Mouse (Mus musculus): ENCODE results near the gene Ap1b1. TPM values are rescaled to one million over a fixed set of nuclear protein-coding genes. Genes with fewer than 3 reads are reported as not detected.

The Ap1b1 gene
- total and polyA plus RNA-seq, 3 experiments, result 38.6 to 57.8 (median 44.2) TPM

GRCm38 (mm10) chr11:4973871-4974256, 12.8 kb upstream of the Ap1b1 start:
- no peak for DNase-seq (ENCODE audit: extremely low read depth)
- Histone ChIP-seq H3K27me3 (replicated peaks) (no peaks in the 10 kb centered on the region), H3K4me1 (ENCODE audit: control insufficient read depth in 1 of 2, insufficient read depth in 2 of 2) (peaks cover 0 to 28% of the 10 kb centered on the region in 2 experiments; a peak in 2 of 4 replicates), H3K27ac (ENCODE audit: insufficient read depth, low read depth) (no peak overlapping the region), H3K9ac (ENCODE audit: insufficient read depth, low read depth) (no peak overlapping the region), H3K79me2 (replicated peaks; ENCODE audit: control insufficient read depth, extremely low read depth, insufficient read depth, poor library complexity, severe bottlenecking) (no peaks in the 10 kb centered on the region), H3K4me2 (ENCODE audit: insufficient read depth, low read depth, poor library complexity, severe bottlenecking) (no peak overlapping the region), H3K36me3 (replicated peaks in 1 of 2; ENCODE audit: control insufficient read depth in 1 of 2, insufficient read depth in 1 of 2, low read length in 1 of 2) (no peaks in the 10 kb centered on the region), H3K4me3 (replicated peaks in 1 of 3; ENCODE audit: low read depth in 2 of 3, low read length in 2 of 3, poor library complexity in 1 of 3) (no peak overlapping the region), H3K9me3 (replicated peaks; ENCODE audit: low read length) (peaks cover 4% of the 10 kb centered on the region)
- in situ Hi-C loops (cut with MboI; ENCODE audit: low pct_ligation_motif_present, low pct_unique_long_range_greater_than_20kb, low sequenced_read_pairs) (no loop called here), dilution Hi-C loops (cut with MboI; ENCODE audit: extremely low pct_ligation_motif_present, extremely low pct_unique_long_range_greater_than_20kb, low sequenced_read_pairs) (no loop called here)
- no peak for TF ChIP-seq TBP (conservative IDR thresholded peaks at IDR 0.05; ENCODE audit: low read depth, low read length)

GRCm38 (mm10) chr11:4974376-4975122, 12.1 kb upstream of the Ap1b1 start:
- H3K4me3 ChIP-seq (replicated peaks in 1 of 3; ENCODE audit: low read depth in 2 of 3, low read length in 2 of 3, poor library complexity in 1 of 3), result no peak overlapping the region
- DNase-seq (ENCODE audit: extremely low read depth), result no peak
- in situ Hi-C loops (cut with MboI; ENCODE audit: low pct_ligation_motif_present, low pct_unique_long_range_greater_than_20kb, low sequenced_read_pairs) (loop anchor here (5.0 kb wide), 1 partner anchor 57 kb away; no protein-coding TSS in a partner anchor), dilution Hi-C loops (cut with MboI; ENCODE audit: extremely low pct_ligation_motif_present, extremely low pct_unique_long_range_greater_than_20kb, low sequenced_read_pairs) (no loop called here)
- no peak overlapping the region for H3K9ac ChIP-seq (ENCODE audit: insufficient read depth, low read depth)
- no peaks in the 10 kb centered on the region for H3K79me2 ChIP-seq (replicated peaks; ENCODE audit: control insufficient read depth, extremely low read depth, insufficient read depth, poor library complexity, severe bottlenecking)
- H3K36me3 ChIP-seq (replicated peaks in 1 of 2; ENCODE audit: control insufficient read depth in 1 of 2, insufficient read depth in 1 of 2, low read length in 1 of 2), result no peaks in the 10 kb centered on the region
- H3K27ac ChIP-seq (ENCODE audit: insufficient read depth, low read depth), result no peak overlapping the region
- no peak overlapping the region for H3K4me2 ChIP-seq (ENCODE audit: insufficient read depth, low read depth, poor library complexity, severe bottlenecking)
- H3K4me1 ChIP-seq (ENCODE audit: control insufficient read depth in 1 of 2, insufficient read depth in 2 of 2), result peaks cover 0 to 28% of the 10 kb centered on the region in 2 experiments; a peak in 2 of 4 replicates
- TF ChIP-seq ETS1 (conservative IDR thresholded peaks at IDR 0.05; ENCODE audit: low read depth, low read length) (no peak), MAX (IDR thresholded peaks at IDR 0.05; ENCODE audit: low read length) (no peak)
- H3K9me3 ChIP-seq (replicated peaks; ENCODE audit: low read length), result peaks cover 4% of the 10 kb centered on the region
- no peaks in the 10 kb centered on the region for H3K27me3 ChIP-seq (replicated peaks)

DNA sequence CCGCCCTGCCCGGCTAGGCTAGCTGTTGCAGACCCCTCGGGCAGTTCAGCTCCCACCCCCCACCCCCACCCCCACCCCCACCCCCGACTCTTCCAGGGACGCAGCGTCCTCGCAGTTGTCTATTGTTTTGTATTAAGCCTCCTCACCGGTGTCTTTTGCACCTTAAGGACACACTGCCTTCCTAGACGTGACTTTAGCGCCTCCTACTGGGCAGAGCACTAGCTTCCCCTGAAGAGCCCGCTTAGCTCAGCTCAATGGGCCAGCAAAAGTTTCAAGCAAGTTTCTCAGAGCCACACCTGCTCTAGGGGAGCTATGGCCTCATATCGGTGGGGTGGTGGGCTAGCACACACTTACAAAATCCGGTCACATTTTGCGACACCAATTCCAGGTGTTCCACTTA, 11.0 kb upstream of the Ap1b1 start:
- in situ Hi-C loops (cut with MboI; ENCODE audit: low pct_ligation_motif_present, low pct_unique_long_range_greater_than_20kb, low sequenced_read_pairs) (loop anchor here (5.0 kb wide), 1 partner anchor 58 kb away; no protein-coding TSS in a partner anchor), dilution Hi-C loops (cut with MboI; ENCODE audit: extremely low pct_ligation_motif_present, extremely low pct_unique_long_range_greater_than_20kb, low sequenced_read_pairs) (no loop called here)
- Histone ChIP-seq H3K27ac (ENCODE audit: insufficient read depth, low read depth) (no peak overlapping the region), H3K36me3 (replicated peaks in 1 of 2; ENCODE audit: control insufficient read depth in 1 of 2, insufficient read depth in 1 of 2, low read length in 1 of 2) (no peaks in the 10 kb centered on the region), H3K79me2 (replicated peaks; ENCODE audit: control insufficient read depth, extremely low read depth, insufficient read depth, poor library complexity, severe bottlenecking) (no peaks in the 10 kb centered on the region), H3K4me3 (replicated peaks in 1 of 3; ENCODE audit: low read depth in 2 of 3, low read length in 2 of 3, poor library complexity in 1 of 3) (no peak overlapping the region), H3K4me2 (ENCODE audit: insufficient read depth, low read depth, poor library complexity, severe bottlenecking) (no peak overlapping the region), H3K4me1 (ENCODE audit: control insufficient read depth in 1 of 2, insufficient read depth in 2 of 2) (peaks cover 0 to 28% of the 10 kb centered on the region in 2 experiments; a peak in 2 of 4 replicates), H3K9ac (ENCODE audit: insufficient read depth, low read depth) (no peak overlapping the region), H3K27me3 (replicated peaks) (no peaks in the 10 kb centered on the region), H3K9me3 (replicated peaks; ENCODE audit: low read length) (peaks cover 4% of the 10 kb centered on the region)
- TF ChIP-seq RAD21 (IDR thresholded peaks at IDR 0.05; ENCODE audit: low read depth, low read length) (peak; percentile 94), SIN3A (IDR thresholded peaks at IDR 0.05; ENCODE audit: low read length) (peak; percentile 29; the same call in 1 of the 2 replicates), E2F4 (IDR thresholded peaks at IDR 0.05; ENCODE audit: insufficient replicate concordance, low read depth, low read length) (0 out of 2 replicates have a peak, but pooled peaks have one; percentile 19), CTCF (conservative IDR thresholded peaks at IDR 0.05 in 1 of 2, IDR thresholded peaks at IDR 0.05 in 1 of 2; ENCODE audit: low read depth in 2 of 2, low read length in 2 of 2) (peak; percentile 89 to 97), CHD2 (IDR thresholded peaks at IDR 0.05; ENCODE audit: low read length) (no peak), SMC3 (IDR thresholded peaks at IDR 0.05; ENCODE audit: low read depth, low read length) (peak; percentile 85)
- peak; percentile 91 for DNase-seq (ENCODE audit: extremely low read depth)

Data from CH12.LX (cell line).